Mouse (Mus musculus): ENCODE data around the gene Kif1c. TPM values are rescaled to one million over a fixed set of nuclear protein-coding genes. Genes with fewer than 3 reads are reported as not detected.
"Not testable (repeated sequence)": the region's sequence is repeated elsewhere in the genome, so short reads cannot be mapped to it uniquely, and the experiment has no call there.

The Kif1c gene
- polyA plus RNA-seq, 1 experiment: 13.9 TPM

GRCm38 (mm10) chr11:70776830-70777571 is 76.7 kb downstream of the Kif1c start:
- Histone ChIP-seq H3K4me3 (replicated peaks) (peak overlapping the region; percentile 77), H3K27me3 (replicated peaks) (peaks cover 3% of the 10 kb centered on the region), H3K4me1 (peaks cover 26% of the 10 kb centered on the region), H3K9me3 (peaks cover 11% of the 10 kb centered on the region), H3K36me3 (replicated peaks; ENCODE audit: low read length) (peaks cover 14% of the 10 kb centered on the region)
- TF ChIP-seq GATA1 (IDR thresholded peaks at IDR 0.05; ENCODE audit: borderline replicate concordance, low read length) (no peak), FLI1 (IDR thresholded peaks at IDR 0.05; ENCODE audit: low read length) (no peak)

- TF ChIP-seq GATA1 (IDR thresholded peaks at IDR 0.05; ENCODE audit: borderline replicate concordance, low read length) (no peak), FLI1 (IDR thresholded peaks at IDR 0.05; ENCODE audit: low read length) (no peak)
- H3K4me3 ChIP-seq (replicated peaks): no peak overlapping the region
- peaks cover 3% of the 10 kb centered on the region for H3K27me3 ChIP-seq (replicated peaks)
- H3K36me3 ChIP-seq (replicated peaks; ENCODE audit: low read length): peaks cover 7% of the 10 kb centered on the region
- H3K4me1 ChIP-seq: peaks cover 26% of the 10 kb centered on the region
- H3K9me3 ChIP-seq: peaks cover 7% of the 10 kb centered on the region
Measured at GRCm38 (mm10) chr11:70777634-70778033, 77.3 kb downstream of the Kif1c start.

GRCm38 (mm10) chr11:70778058-70778457 is 77.7 kb downstream of the Kif1c start:
- peaks cover 26% of the 10 kb centered on the region for H3K4me1 ChIP-seq
- not testable (repeated sequence) for H3K27me3 ChIP-seq (replicated peaks)

More at GRCm38 (mm10) chr11:70778058-70778457, 77.7 kb downstream of the Kif1c start:
- peaks cover 11% of the 10 kb centered on the region for H3K9me3 ChIP-seq
- H3K4me3 ChIP-seq (replicated peaks); H3K36me3 ChIP-seq (replicated peaks; ENCODE audit: low read length): not testable (repeated sequence)

Other genes starting within 250 kb of the Kif1c start
- 47.7 and 52.0 TPM in 2 replicates for gene Med11, start 248.6 kb upstream of the Kif1c start, polyA plus RNA-seq (2012; ENCODE audit: insufficient read depth, low replicate concordance)
- 2.1 and 3.6 TPM in 2 replicates for gene Zmynd15, start 241.1 kb upstream of the Kif1c start, polyA plus RNA-seq (2012; ENCODE audit: insufficient read depth, low replicate concordance)
- 1.4 and 23.1 TPM in 2 replicates for gene Cxcl16, start 240.6 kb upstream of the Kif1c start, polyA plus RNA-seq (2012; ENCODE audit: insufficient read depth, low replicate concordance)
- 0.55 TPM in 1 of 2 replicates, not detected in the other for gene Tm4sf5, start 195.3 kb upstream of the Kif1c start, polyA plus RNA-seq (2012; ENCODE audit: insufficient read depth, low replicate concordance)
- not detected in 2 replicates for gene Vmo1, start 185.9 kb upstream of the Kif1c start, polyA plus RNA-seq (2012; ENCODE audit: insufficient read depth, low replicate concordance)
- not detected in 2 replicates for gene Gltpd2, start 181.4 kb upstream of the Kif1c start, polyA plus RNA-seq (2012; ENCODE audit: insufficient read depth, low replicate concordance)
- gene Psmb6, start 175.2 kb upstream of the Kif1c start, polyA plus RNA-seq (2012; ENCODE audit: insufficient read depth, low replicate concordance): 79.0 and 226 TPM in 2 replicates
- not detected in 2 replicates for gene Gm40193, start 167.6 kb upstream of the Kif1c start, polyA plus RNA-seq (2012; ENCODE audit: insufficient read depth, low replicate concordance)
- 1.1 TPM in 1 of 2 replicates, not detected in the other for gene Pld2, start 160.5 kb upstream of the Kif1c start, polyA plus RNA-seq (2012; ENCODE audit: insufficient read depth, low replicate concordance)
- 122 and 129 TPM in 2 replicates for gene Mink1, start 137.7 kb upstream of the Kif1c start, polyA plus RNA-seq (2012; ENCODE audit: insufficient read depth, low replicate concordance)
- not detected in 2 replicates for gene 4930544D05Rik, start 84.7 kb upstream of the Kif1c start, polyA plus RNA-seq (2012; ENCODE audit: insufficient read depth, low replicate concordance)
- gene Chrne, start 81.3 kb upstream of the Kif1c start, polyA plus RNA-seq (2012; ENCODE audit: insufficient read depth, low replicate concordance): 0.83 TPM in 1 of 2 replicates, not detected in the other
- gene Gp1ba, start 61.4 kb upstream of the Kif1c start, polyA plus RNA-seq (2012; ENCODE audit: insufficient read depth, low replicate concordance): 898 and 1,061 TPM in 2 replicates
- 102 and 125 TPM in 2 replicates for gene Rnf167, start 53.3 kb upstream of the Kif1c start, polyA plus RNA-seq (2012; ENCODE audit: insufficient read depth, low replicate concordance)
- 15.7 and 78.7 TPM in 2 replicates for gene Slc25a11, start 53.1 kb upstream of the Kif1c start, polyA plus RNA-seq (2012; ENCODE audit: insufficient read depth, low replicate concordance)
- 9,580 and 14,702 TPM in 2 replicates for gene Pfn1, start 45.9 kb upstream of the Kif1c start, polyA plus RNA-seq (2012; ENCODE audit: insufficient read depth, low replicate concordance)
- 4.2 and 8.4 TPM in 2 replicates for gene Eno3, start 43.3 kb upstream of the Kif1c start, polyA plus RNA-seq (2012; ENCODE audit: insufficient read depth, low replicate concordance)
- gene Spag7, start 31.1 kb upstream of the Kif1c start, polyA plus RNA-seq (2012; ENCODE audit: insufficient read depth, low replicate concordance): 40.5 and 288 TPM in 2 replicates
- 22.6 and 68.5 TPM in 2 replicates for gene Camta2, start 12.4 kb upstream of the Kif1c start, polyA plus RNA-seq (2012; ENCODE audit: insufficient read depth, low replicate concordance)
- gene Inca1, start 393 bp upstream of the Kif1c start, polyA plus RNA-seq (2012; ENCODE audit: insufficient read depth, low replicate concordance): not detected in 2 replicates
- gene Zfp3, start 63.7 kb downstream of the Kif1c start, polyA plus RNA-seq (2012; ENCODE audit: insufficient read depth, low replicate concordance): 0.55 TPM in 1 of 2 replicates, not detected in the other
- gene Scimp, start 112.0 kb downstream of the Kif1c start, polyA plus RNA-seq (2012; ENCODE audit: insufficient read depth, low replicate concordance): not detected in 2 replicates
- 2.9 and 29.2 TPM in 2 replicates for gene Rabep1, start 144.2 kb downstream of the Kif1c start, polyA plus RNA-seq (2012; ENCODE audit: insufficient read depth, low replicate concordance)

All from megakaryocyte, embryonic 14.5 days (primary cell).